Mouse (Mus musculus) olfactory bulb, adult 2 months (tissue): ENCODE measurements around the gene Atxn7l3.

Source experiments
- CTCF ChIP-seq: fragments of 200-500 bp; IDR thresholded peaks from 2 replicates; pipeline ENCODE4 v1.5.1; 2012; ENCODE audit warnings: low read depth, mild to moderate bottlenecking, low read length, moderate library complexity; ENCODE audit not compliant: insufficient read depth
- POLR2A ChIP-seq: fragments of 200-500 bp; IDR thresholded peaks from 2 replicates; pipeline ENCODE4 v1.6.1; 2012; ENCODE audit warnings: mild to moderate bottlenecking, low read depth, low read length, moderate library complexity; ENCODE audit not compliant: insufficient read depth

DNA sequence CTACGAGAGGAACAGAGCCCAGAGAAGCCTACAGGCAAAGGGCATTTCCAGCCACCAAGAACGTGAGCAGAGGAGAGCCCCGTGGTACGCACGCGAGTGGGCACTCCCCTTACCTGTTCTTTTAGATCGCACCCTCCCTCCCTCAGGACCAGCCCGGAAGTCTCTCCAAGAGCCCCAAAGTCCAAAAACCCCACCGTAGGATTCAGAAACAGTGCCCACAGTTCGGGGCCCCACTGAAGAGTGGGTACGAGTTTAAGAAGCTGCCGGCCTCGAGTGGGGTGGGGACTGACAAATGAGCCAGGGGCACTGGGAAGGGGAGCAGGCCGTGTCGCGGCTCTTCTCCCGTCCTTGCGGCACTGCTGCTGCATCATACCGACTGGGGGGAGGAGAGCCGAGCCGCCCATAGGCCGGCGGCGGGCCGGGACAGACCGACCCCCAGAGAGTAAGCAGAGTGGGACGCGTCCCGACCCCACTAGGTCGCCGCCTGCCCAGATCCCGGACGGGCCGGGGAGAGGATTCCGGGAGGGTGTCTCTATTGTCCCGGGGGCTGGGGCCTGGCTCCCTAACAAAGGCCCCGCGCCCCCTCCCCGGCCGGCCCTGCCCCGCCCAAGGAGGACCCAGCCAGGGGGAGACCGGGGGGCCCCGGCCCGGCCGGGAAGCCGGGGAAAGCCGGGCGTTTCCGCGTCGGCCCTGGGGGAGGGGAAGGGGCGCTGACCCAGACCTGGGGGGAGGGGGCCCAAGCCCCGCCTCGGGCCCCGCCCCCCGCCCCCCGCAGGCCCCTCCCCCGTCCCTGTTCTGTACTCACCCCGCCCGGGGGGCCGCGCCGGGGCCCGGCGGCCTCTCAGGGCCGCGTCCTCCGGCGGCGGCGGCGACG lies 596 bp downstream of the Atxn7l3 start:
- TF ChIP-seq CTCF, result no peak
- no peak for TF ChIP-seq POLR2A
